Comparison of ENCODE assay signal across 9 mouse cellular contexts in the genomic region with DNA sequence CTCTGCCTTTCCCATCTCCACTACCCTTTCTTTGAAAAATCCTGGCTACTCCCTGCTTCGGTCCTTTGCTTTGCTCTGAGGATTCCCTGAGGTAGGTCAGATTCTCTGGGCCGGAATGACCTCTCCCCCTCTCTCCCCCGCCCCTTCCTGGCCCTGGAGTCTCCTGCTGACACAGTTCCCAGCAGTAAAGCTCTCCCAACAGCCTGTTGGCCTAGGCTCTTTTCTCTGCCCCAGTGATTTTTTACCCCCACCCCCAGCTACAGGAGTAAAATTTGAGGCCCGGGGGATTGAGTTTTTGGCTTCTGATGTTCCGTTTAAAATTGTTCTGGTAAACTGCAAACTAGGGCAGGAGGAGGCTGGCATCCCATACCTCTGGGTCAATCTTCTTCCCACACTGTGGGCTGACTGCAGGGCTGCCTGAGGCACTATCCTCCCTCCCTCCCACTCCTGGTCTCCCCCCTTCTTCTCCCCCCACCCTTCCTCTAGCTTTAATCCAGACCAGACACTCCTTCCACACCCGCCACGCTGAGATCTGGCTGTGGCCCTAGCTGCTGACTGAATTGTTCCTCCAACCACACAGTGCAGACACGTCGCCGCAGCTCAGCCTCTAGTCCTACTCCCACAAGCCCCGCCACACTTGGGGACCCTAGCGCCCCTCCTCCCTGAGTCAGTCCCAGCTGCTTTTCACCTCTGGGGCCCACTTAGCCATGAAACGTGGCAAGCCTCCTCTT. TPM values are rescaled to one million over a fixed set of nuclear protein-coding genes. Genes with fewer than 3 reads are reported as not detected.
DNase-seq lines count a peak whose midpoint lies in the region; ATAC-seq and TF ChIP-seq lines count a peak whose summit lies in the region.
"Had no signal": no experiment of that assay in that cellular context is flagged by ENCODE, and none has a peak within 500 bp of the region (broad histone marks: within the 10 kb centered on the region; RNA-seq: fewer than 3 reads in every experiment).

No protein-coding gene starts in this region.

- no peaks in the 10 kb centered on the region for H3K9me3 ChIP-seq in heart, embryonic 15.5 days (replicated peaks)
- H3K9me3 ChIP-seq in limb, embryonic 13.5 days: no peaks in the 10 kb centered on the region

- no peaks in the 10 kb centered on the region for H3K36me3 ChIP-seq in heart, embryonic 15.5 days
- peaks cover 29% of the 10 kb centered on the region for H3K36me3 ChIP-seq in limb, embryonic 13.5 days
- H3K36me3 ChIP-seq in small intestine, adult 2 months (ENCODE audit: control insufficient read depth, insufficient read depth, low read length): no peaks in the 10 kb centered on the region

- TF ChIP-seq POLR2A in small intestine, adult 2 months (IDR thresholded peaks at IDR 0.05; ENCODE audit: low read depth, low read length): no peak

- WGBS in heart, embryonic 15.5 days: 20% methylated on average over 13 of the region's 13 CpGs
- 6% methylated on average over 13 of the region's 13 CpGs for WGBS in limb, embryonic 13.5 days
- 45% methylated on average over 13 of the region's 13 CpGs for WGBS in small intestine, adult 2 months

- H3K27ac ChIP-seq in heart, embryonic 15.5 days: peak overlapping the region; percentile 77
- peak overlapping the region; percentile 90 for H3K27ac ChIP-seq in limb, embryonic 13.5 days
- no peak overlapping the region for H3K27ac ChIP-seq in small intestine, adult 2 months (ENCODE audit: insufficient read depth, low read depth, low read length)

- peaks cover 44% of the 10 kb centered on the region for H3K4me1 ChIP-seq in heart, embryonic 15.5 days (replicated peaks)
- peaks cover 55% of the 10 kb centered on the region for H3K4me1 ChIP-seq in limb, embryonic 13.5 days
- H3K4me1 ChIP-seq in small intestine, adult 2 months (ENCODE audit: control insufficient read depth, insufficient read depth, insufficient read length, low read length): peaks cover 14% of the 10 kb centered on the region

- peak; percentile 27; the same call in 1 of the 2 replicates for ATAC-seq in heart, embryonic 15.5 days (replicated peaks; ENCODE audit: insufficient number of reproducible peaks, insufficient read depth, low FRiP score, low read depth)
- ATAC-seq in limb, embryonic 13.5 days (ENCODE audit: low FRiP score, low read depth): peak; percentile 55
- ATAC-seq: Patski had no signal

- H3K4me3 ChIP-seq in heart, embryonic 15.5 days: peak overlapping the region; percentile 42
- peak overlapping the region; percentile 45 for H3K4me3 ChIP-seq in limb, embryonic 13.5 days
- peak overlapping the region; percentile 42 for H3K4me3 ChIP-seq in small intestine, adult 2 months (ENCODE audit: low read depth, low read length)

- DNase-seq in heart, adult 8-10 months (ENCODE audit: low spot score): peak; percentile 52
- no peak for DNase-seq in heart, adult 9 months (ENCODE audit: low spot score in 2 of 2)
- DNase-seq in adipocyte (ENCODE audit: low spot score): peak; percentile 80
- no peak for DNase-seq in right cerebral cortex, postnatal 14 days
- DNase-seq in layer of hippocampus, adult 11-12 months (ENCODE audit: low spot score): no peak

- H3K9ac ChIP-seq in heart, embryonic 15.5 days: peak overlapping the region; percentile 43
- H3K9ac ChIP-seq in limb, embryonic 13.5 days: peak overlapping the region; percentile 64

- peaks cover 3% of the 10 kb centered on the region; the same call in 1 of the 2 replicates for H3K27me3 ChIP-seq in heart, embryonic 15.5 days
- H3K27me3 ChIP-seq in limb, embryonic 13.5 days: no peaks in the 10 kb centered on the region
- no peaks in the 10 kb centered on the region for H3K27me3 ChIP-seq in small intestine, adult 2 months (ENCODE audit: control insufficient read depth, insufficient read depth, low read length)
- H3K27me3 ChIP-seq: Patski had no signal

- peak overlapping the region; percentile 63 for H3K4me2 ChIP-seq in heart, embryonic 15.5 days
- H3K4me2 ChIP-seq in limb, embryonic 13.5 days (replicated peaks): peak overlapping the region; percentile 77

- no peak for TF ChIP-seq CTCF in small intestine, adult 2 months (IDR thresholded peaks at IDR 0.05; ENCODE audit: extremely low read depth, insufficient read length, insufficient replicate concordance, low read depth, low read length)

RNA-seq across cellular contexts. Expression of gene Ndufs2, which starts 0.6 kb away (rescaled TPM):
- total RNA-seq in heart, adult 8-10 months (2022): 1,000 to 10,000 TPM; 1,619 to 1,708 (median 1,672) TPM
- 514 and 535 TPM in 2 replicates for polyA plus RNA-seq in heart, embryonic 15.5 days (2015; fragmentation: Nextera tagmentation; extraction: Ambion mirVana)
- 253 and 254 TPM in 2 replicates for polyA plus RNA-seq in limb, embryonic 13.5 days (2015; fragmentation: Nextera tagmentation; extraction: Ambion mirVana)
- 79.8 and 116 TPM in 2 replicates for polyA plus RNA-seq in small intestine, adult 2 months (2012; rRNA removed)

RNA-seq across cellular contexts. Expression of gene Adamts4, which starts 1.5 kb away (rescaled TPM):
- under 1 TPM; 0.19 to 0.60 (median 0.25) TPM for total RNA-seq in heart, adult 8-10 months (2022)
- polyA plus RNA-seq in heart, embryonic 15.5 days (2015; fragmentation: Nextera tagmentation; extraction: Ambion mirVana): 5.2 and 6.0 TPM in 2 replicates
- polyA plus RNA-seq in limb, embryonic 13.5 days (2015; fragmentation: Nextera tagmentation; extraction: Ambion mirVana): 12.7 and 14.3 TPM in 2 replicates
- 1.5 and 2.6 TPM in 2 replicates for polyA plus RNA-seq in small intestine, adult 2 months (2012; rRNA removed)

RNA-seq across cellular contexts. Expression of gene Fcer1g, which starts 17.6 kb away (rescaled TPM):
- total RNA-seq in heart, adult 8-10 months (2022): 10 to 100 TPM in 2 of 4 experiments, 1 to 10 TPM in 2; 8.2 to 14.4 (median 11.5) TPM
- 28.0 and 44.6 TPM in 2 replicates for polyA plus RNA-seq in heart, embryonic 15.5 days (2015; fragmentation: Nextera tagmentation; extraction: Ambion mirVana)
- polyA plus RNA-seq in limb, embryonic 13.5 days (2015; fragmentation: Nextera tagmentation; extraction: Ambion mirVana): 37.8 and 39.1 TPM in 2 replicates
- polyA plus RNA-seq in small intestine, adult 2 months (2012; rRNA removed): 36.9 and 46.7 TPM in 2 replicates

RNA-seq across cellular contexts. Expression of gene B4galt3, which starts 18.4 kb away (rescaled TPM):
- 10 to 100 TPM; 15.4 to 20.8 (median 19.1) TPM for total RNA-seq in heart, adult 8-10 months (2022)
- polyA plus RNA-seq in heart, embryonic 15.5 days (2015; fragmentation: Nextera tagmentation; extraction: Ambion mirVana): 44.4 and 56.4 TPM in 2 replicates
- 86.2 and 94.0 TPM in 2 replicates for polyA plus RNA-seq in limb, embryonic 13.5 days (2015; fragmentation: Nextera tagmentation; extraction: Ambion mirVana)
- 38.5 and 78.5 TPM in 2 replicates for polyA plus RNA-seq in small intestine, adult 2 months (2012; rRNA removed)

RNA-seq across cellular contexts. Expression of gene Apoa2, which starts 26.9 kb away (rescaled TPM):
- total RNA-seq in heart, adult 8-10 months (2022): 1 to 10 TPM; 1.8 to 4.9 (median 1.9) TPM
- polyA plus RNA-seq in heart, embryonic 15.5 days (2015; fragmentation: Nextera tagmentation; extraction: Ambion mirVana): 9.2 and 43.9 TPM in 2 replicates
- 2.0 and 15.7 TPM in 2 replicates for polyA plus RNA-seq in limb, embryonic 13.5 days (2015; fragmentation: Nextera tagmentation; extraction: Ambion mirVana)
- 0.94 TPM in 1 of 2 replicates, not detected in the other for polyA plus RNA-seq in small intestine, adult 2 months (2012; rRNA removed)
- polyA plus RNA-seq: Patski had no signal

Comparison
In these comparisons a context has a peak if more than half of its experiments do, and no peak if none do; other contexts are left out.
1. DNase-seq: peak in heart, adult 8-10 months (single experiment) and adipocyte (single experiment); none in heart, adult 9 months (0 of 2), right cerebral cortex, postnatal 14 days (single experiment) and layer of hippocampus, adult 11-12 months (single experiment).
2. Peak in every context shown above with its lines, with median percentiles within 50 percentile points of each other: H3K4me3 ChIP-seq.